Mouse (Mus musculus) limb, embryonic 11.5 days (tissue): ENCODE results near the gene Snx30. TPM values are rescaled to one million over a fixed set of nuclear protein-coding genes. Genes with fewer than 3 reads are reported as not detected.

ENCODE experiments used
- ATAC-seq: fragments of 200-750 bp; cut with Nextera tagmentation; 2 replicates; pipeline ENCODE4 v1.8.0; 2017; ENCODE audit warnings: low read depth; ENCODE audit not compliant: insufficient number of reproducible peaks, low FRiP score, low TSS enrichment
- DNase-seq: peaks from one replicate; pipeline ENCODE4 v3.0.0-alpha.2; 2015; ENCODE audit warnings: low spot score
- H3K27ac ChIP-seq: fragments of 300-500 bp; sonication (generic); replicated peaks from 2 replicates; pipeline ENCODE4 v1.5.1; 2014; ENCODE audit warnings: low read depth, mild to moderate bottlenecking, low read length
- H3K27me3 ChIP-seq: fragments of 300-500 bp; sonication (generic); 2 replicates; pipeline ENCODE4 v1.6.1; 2014; ENCODE audit warnings: mild to moderate bottlenecking, low read length, mixed read lengths; ENCODE audit not compliant: control insufficient read depth, insufficient read depth
- H3K36me3 ChIP-seq: fragments of 300-500 bp; sonication (generic); 2 replicates; pipeline ENCODE4 v1.6.1; 2014; ENCODE audit warnings: mild to moderate bottlenecking, low read length, moderate library complexity, mixed read lengths; ENCODE audit not compliant: control insufficient read depth, insufficient read depth
- H3K4me1 ChIP-seq: fragments of 300-500 bp; sonication (generic); 2 replicates; pipeline ENCODE4 v1.6.1; 2014; ENCODE audit warnings: low read length, mixed read lengths; ENCODE audit not compliant: control insufficient read depth, insufficient read depth
- H3K4me2 ChIP-seq: fragments of 300-500 bp; sonication (generic); 2 replicates; pipeline ENCODE4 v1.6.1; 2014; ENCODE audit warnings: low read depth, mild to moderate bottlenecking, moderate library complexity; ENCODE audit not compliant: severe bottlenecking
- H3K4me3 ChIP-seq: fragments of 300-500 bp; sonication (generic); 2 replicates; pipeline ENCODE4 v1.5.1; 2014; ENCODE audit warnings: low read depth, low read length
- H3K9ac ChIP-seq: fragments of 300-500 bp; sonication (generic); 2 replicates; pipeline ENCODE4 v1.6.1; 2014; ENCODE audit warnings: mild to moderate bottlenecking, low read length
- H3K9me3 ChIP-seq: fragments of 300-500 bp; sonication (generic); 2 replicates; pipeline ENCODE4 v1.6.1; 2016; ENCODE audit warnings: low read length; ENCODE audit not compliant: control insufficient read depth
- WGBS: fragments of 180-500 bp; shearing (Covaris S2); extraction: QIAGEN DNeasy Blood & Tissue Kit; methylation state at CpG from one replicate; pipeline ENCODE4 v1.1.7; 2014; 5-methylcytosine and 5-hydroxymethylcytosine counted together
- polyA plus RNA-seq: library from polyadenylated mRNA; unstranded; fragments of >200 nt; fragmentation: Nextera tagmentation; extraction: Ambion mirVana; gene quantifications from 2 replicates; pipeline ENCODE4 v1.2.1, GENCODE M21; 2014

Snx30 gene
- polyA plus RNA-seq, 1 experiment from 2014 or later = 6.4 TPM

- H3K4me1 ChIP-seq = 0 out of 2 replicates have a peak, but pooled peaks cover 4% of the 10 kb centered on the region
- H3K4me3 ChIP-seq = no peak overlapping the region
- WGBS = 93% methylated on average over 4 of the region's 4 CpGs
- ATAC-seq (no peak), DNase-seq (no peak)
- no peak overlapping the region for H3K9ac ChIP-seq
- no peaks in the 10 kb centered on the region for H3K27me3 ChIP-seq
- no peak overlapping the region for H3K27ac ChIP-seq
- H3K4me2 ChIP-seq = no peak overlapping the region
- H3K36me3 ChIP-seq = no peaks in the 10 kb centered on the region
- H3K9me3 ChIP-seq = no peaks in the 10 kb centered on the region
These were observed 16.5 kb downstream of the Snx30 start for GRCm38 (mm10) chr4:59822119-59822518.

GRCm38 (mm10) chr4:59823470-59823869 is 17.8 kb downstream of the Snx30 start:
- DNase-seq (no peak), ATAC-seq (no peak)
- Histone ChIP-seq H3K4me2 (no peak overlapping the region), H3K4me3 (no peak overlapping the region), H3K27me3 (no peaks in the 10 kb centered on the region), H3K27ac (no peak overlapping the region), H3K9me3 (no peaks in the 10 kb centered on the region), H3K4me1 (0 out of 2 replicates have a peak, but pooled peaks cover 4% of the 10 kb centered on the region), H3K36me3 (no peaks in the 10 kb centered on the region), H3K9ac (no peak overlapping the region)
- 71% methylated on average over 7 of the region's 7 CpGs for WGBS

GRCm38 (mm10) chr4:59824860-59825259 is 19.2 kb downstream of the Snx30 start:
- ATAC-seq (no peak), DNase-seq (no peak)
- H3K4me1 ChIP-seq = no peaks in the 10 kb centered on the region
- WGBS = 93% methylated on average over 5 of the region's 5 CpGs
- no peak overlapping the region for H3K9ac ChIP-seq
- no peaks in the 10 kb centered on the region for H3K9me3 ChIP-seq
- H3K27ac ChIP-seq = no peak overlapping the region
- no peak overlapping the region for H3K4me3 ChIP-seq
- H3K4me2 ChIP-seq = no peak overlapping the region
- H3K27me3 ChIP-seq = no peaks in the 10 kb centered on the region
- H3K36me3 ChIP-seq = no peaks in the 10 kb centered on the region

- H3K36me3 ChIP-seq = no peaks in the 10 kb centered on the region
- 88% methylated on average over 6 of the region's 6 CpGs for WGBS
- DNase-seq = no peak
- H3K9me3 ChIP-seq = no peaks in the 10 kb centered on the region
- no peak overlapping the region for H3K9ac ChIP-seq
- no peaks in the 10 kb centered on the region for H3K4me1 ChIP-seq
- H3K27ac ChIP-seq = no peak overlapping the region
- no peak for ATAC-seq
- H3K27me3 ChIP-seq = no peaks in the 10 kb centered on the region
- no peak overlapping the region for H3K4me3 ChIP-seq
- no peak overlapping the region for H3K4me2 ChIP-seq
These were observed 20.0 kb downstream of the Snx30 start for GRCm38 (mm10) chr4:59825634-59826033.

GRCm38 (mm10) chr4:59826381-59826780 is 20.7 kb downstream of the Snx30 start:
- H3K27ac ChIP-seq = no peak overlapping the region
- no peak overlapping the region for H3K9ac ChIP-seq
- H3K4me3 ChIP-seq = no peak overlapping the region
- H3K4me1 ChIP-seq = no peaks in the 10 kb centered on the region
- H3K27me3 ChIP-seq = no peaks in the 10 kb centered on the region
- no peaks in the 10 kb centered on the region for H3K36me3 ChIP-seq
- WGBS = 93% methylated on average over 5 of the region's 5 CpGs
- no peak overlapping the region for H3K4me2 ChIP-seq
- no peaks in the 10 kb centered on the region for H3K9me3 ChIP-seq
- no peak for ATAC-seq
- no peak for DNase-seq

GRCm38 (mm10) chr4:59829072-59829471 is 23.4 kb downstream of the Snx30 start:
- Histone ChIP-seq H3K4me1 (no peaks in the 10 kb centered on the region), H3K4me2 (no peak overlapping the region), H3K27me3 (no peaks in the 10 kb centered on the region), H3K9ac (no peak overlapping the region), H3K36me3 (no peaks in the 10 kb centered on the region), H3K27ac (no peak overlapping the region), H3K4me3 (no peak overlapping the region), H3K9me3 (no peaks in the 10 kb centered on the region)
- ATAC-seq (no peak), DNase-seq (no peak)
- WGBS = 89% methylated on average over 4 of the region's 4 CpGs

GRCm38 (mm10) chr4:59831038-59831437 is 25.4 kb downstream of the Snx30 start:
- DNase-seq (no peak), ATAC-seq (no peak)
- H3K4me1 ChIP-seq = no peaks in the 10 kb centered on the region
- H3K4me2 ChIP-seq = no peak overlapping the region
- no peak overlapping the region for H3K27ac ChIP-seq
- H3K9me3 ChIP-seq = no peaks in the 10 kb centered on the region
- H3K27me3 ChIP-seq = no peaks in the 10 kb centered on the region
- H3K4me3 ChIP-seq = no peak overlapping the region
- 82% methylated on average over 5 of the region's 5 CpGs for WGBS
- no peaks in the 10 kb centered on the region for H3K36me3 ChIP-seq
- H3K9ac ChIP-seq = no peak overlapping the region

- ATAC-seq (no peak), DNase-seq (no peak)
- 58% methylated on average over 6 of the region's 6 CpGs for WGBS
- H3K27ac ChIP-seq = no peak overlapping the region
- H3K9ac ChIP-seq = no peak overlapping the region
- no peaks in the 10 kb centered on the region for H3K4me1 ChIP-seq
- H3K36me3 ChIP-seq = no peaks in the 10 kb centered on the region
- H3K9me3 ChIP-seq = no peaks in the 10 kb centered on the region
- no peaks in the 10 kb centered on the region for H3K27me3 ChIP-seq
- no peak overlapping the region for H3K4me3 ChIP-seq
- no peak overlapping the region for H3K4me2 ChIP-seq
These were observed 27.2 kb downstream of the Snx30 start for GRCm38 (mm10) chr4:59832810-59833209.

GRCm38 (mm10) chr4:59837659-59838058 is 32.0 kb downstream of the Snx30 start:
- Histone ChIP-seq H3K9ac (no peak overlapping the region), H3K4me3 (no peak overlapping the region), H3K9me3 (no peaks in the 10 kb centered on the region), H3K27ac (no peak overlapping the region), H3K27me3 (no peaks in the 10 kb centered on the region), H3K4me2 (no peak overlapping the region), H3K36me3 (no peaks in the 10 kb centered on the region), H3K4me1 (no peaks in the 10 kb centered on the region)
- 82% methylated on average over 7 of the region's 7 CpGs for WGBS
- DNase-seq (no peak), ATAC-seq (no peak)
